In the genomic region with DNA sequence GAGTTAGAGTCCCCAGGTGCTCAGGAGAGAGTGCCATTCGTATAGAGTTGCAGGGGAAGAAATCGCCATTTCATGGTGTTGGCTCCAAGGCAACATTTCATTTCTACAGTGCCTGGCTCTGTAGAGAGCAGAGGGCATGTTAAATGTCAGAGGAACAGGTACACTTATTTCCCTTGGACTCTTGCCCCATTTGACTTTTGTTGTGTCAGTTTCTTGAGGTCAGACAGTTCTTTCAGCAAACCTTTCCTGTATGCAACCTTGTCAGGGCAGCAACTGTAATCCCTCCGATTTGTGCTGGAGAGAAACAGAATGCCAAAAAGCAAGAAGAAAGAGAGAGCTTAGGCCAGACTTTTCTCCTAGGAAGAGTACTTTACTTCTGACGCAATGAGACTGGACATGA, we compare ENCODE assay signal across 21 mouse cellular contexts.
"Had no signal": no experiment of that assay in that cellular context is flagged by ENCODE, and none has a peak within 500 bp of the region (broad histone marks: within the 10 kb centered on the region; RNA-seq: fewer than 3 reads in every experiment).

No protein-coding gene starts in this region.

- DNase-seq: lung, adult 18-20 months; lung, embryonic 14.5 days; lung, postnatal 10 days; lung, postnatal 36 days; midbrain, embryonic 14.5 days; retina, postnatal 1 day; right cerebral cortex, adult 18-20 months; right cerebral cortex, postnatal 25 days; right cerebral cortex, postnatal 4 days; spleen, adult 18-20 months; thymus, adult 18-20 months; thymus, postnatal 25 days; thymus, postnatal 4 days had no signal

- H3K27ac ChIP-seq: liver, embryonic 15.5 days; macrophage; midbrain, embryonic 10.5 days; midbrain, embryonic 12.5 days; neural tube, embryonic 13.5 days; neural tube, embryonic 15.5 days had no signal

- H3K4me2 ChIP-seq: liver, embryonic 15.5 days; lung, embryonic 14.5 days; midbrain, embryonic 12.5 days; neural tube, embryonic 13.5 days; neural tube, embryonic 15.5 days had no signal

- H3K4me3 ChIP-seq: liver, embryonic 15.5 days; midbrain, embryonic 10.5 days; midbrain, embryonic 12.5 days; myocyte; neural tube, embryonic 13.5 days; neural tube, embryonic 15.5 days had no signal

- H3K36me3 ChIP-seq: liver, embryonic 15.5 days; midbrain, embryonic 10.5 days; midbrain, embryonic 12.5 days; neural tube, embryonic 13.5 days; neural tube, embryonic 15.5 days had no signal

- H3K9me3 ChIP-seq: liver, embryonic 15.5 days; midbrain, embryonic 10.5 days; midbrain, embryonic 12.5 days; neural tube, embryonic 13.5 days; neural tube, embryonic 15.5 days had no signal

- H3K27me3 ChIP-seq: liver, embryonic 15.5 days; midbrain, embryonic 12.5 days; neural tube, embryonic 13.5 days; neural tube, embryonic 15.5 days had no signal

- ATAC-seq: midbrain, embryonic 16.5 days had no signal

- H3K9ac ChIP-seq: liver, embryonic 15.5 days; lung, embryonic 14.5 days; midbrain, embryonic 12.5 days; neural tube, embryonic 13.5 days; neural tube, embryonic 15.5 days had no signal

- H3K4me1 ChIP-seq: liver, embryonic 15.5 days; midbrain, embryonic 12.5 days; neural tube, embryonic 13.5 days; neural tube, embryonic 15.5 days had no signal
